Mouse (Mus musculus) hindbrain, embryonic 13.5 days (tissue): ENCODE measurements around the gene Ak2. TPM values are rescaled to one million over a fixed set of nuclear protein-coding genes. Genes with fewer than 3 reads are reported as not detected.
A peak's percentile ranks its signal among the peaks of the same experiment; 100 is the strongest.

Experiments used
- ATAC-seq: fragments of 200-750 bp; cut with Nextera tagmentation; 2 replicates; pipeline ENCODE4 v1.8.0; 2017; ENCODE audit warnings: moderate TSS enrichment; ENCODE audit not compliant: low FRiP score
- H3K27ac ChIP-seq: fragments of 300-500 bp; sonication (generic); 2 replicates; pipeline ENCODE4 v1.5.1; 2015; ENCODE audit warnings: inconsistent platforms, mild to moderate bottlenecking, moderate library complexity
- H3K27me3 ChIP-seq: fragments of 300-500 bp; sonication (generic); 2 replicates; pipeline ENCODE4 v1.6.1; 2015; ENCODE audit warnings: mild to moderate bottlenecking, inconsistent platforms
- H3K36me3 ChIP-seq: fragments of 300-500 bp; sonication (generic); 2 replicates; pipeline ENCODE4 v1.6.1; 2015; ENCODE audit warnings: mild to moderate bottlenecking, inconsistent platforms
- H3K4me1 ChIP-seq: fragments of 300-500 bp; sonication (generic); replicated peaks from 2 replicates; pipeline ENCODE4 v1.6.1; 2015; ENCODE audit warnings: inconsistent platforms
- H3K4me2 ChIP-seq: fragments of 300-500 bp; sonication (generic); 2 replicates; pipeline ENCODE4 v1.6.1; 2015; ENCODE audit warnings: inconsistent platforms, mild to moderate bottlenecking, moderate library complexity
- H3K4me3 ChIP-seq: fragments of 300-500 bp; sonication (generic); 2 replicates; pipeline ENCODE4 v1.5.1; 2015; ENCODE audit warnings: mild to moderate bottlenecking, inconsistent platforms
- H3K9ac ChIP-seq: fragments of 300-500 bp; sonication (generic); 2 replicates; pipeline ENCODE4 v1.6.1; 2015; ENCODE audit warnings: mild to moderate bottlenecking, inconsistent platforms
- H3K9me3 ChIP-seq: fragments of 300-500 bp; sonication (generic); 2 replicates; pipeline ENCODE4 v1.6.1; 2016; ENCODE audit warnings: inconsistent platforms
- WGBS: fragments of 180-500 bp; shearing (Covaris S2); methylation state at CpG from one replicate; pipeline ENCODE4 v1.1.7; 2015; 5-methylcytosine and 5-hydroxymethylcytosine counted together
- polyA plus RNA-seq: library from polyadenylated mRNA; unstranded; fragments of >200 nt; fragmentation: Nextera tagmentation; extraction: Ambion mirVana; gene quantifications from 2 replicates; pipeline ENCODE4 v1.2.1, GENCODE M21; 2015

The Ak2 gene
- polyA plus RNA-seq: 90.4 and 92.7 TPM in 2 replicates

- Histone ChIP-seq H3K4me2 (peak within 1 kb of the TSS; percentile 32; the same call in 1 of the 2 replicates), H3K4me3 (peak within 1 kb of the TSS; percentile 22), H3K4me1 (peaks cover 21% of the 10 kb centered on the region), H3K9ac (no peak within 1 kb of the TSS), H3K27me3 (0 out of 2 replicates have a peak, but pooled peaks cover 5% of the 10 kb centered on the region), H3K27ac (no peak within 1 kb of the TSS), H3K9me3 (no peaks in the 10 kb centered on the region), H3K36me3 (no peaks in the 10 kb centered on the region)
- no peak for ATAC-seq
- WGBS: 93% methylated on average over 9 of the region's 9 CpGs
Measured at GRCm38 (mm10) chr4:128991500-128992008, at the start of gene Ak2. TSS of gene Ak2 (plus strand) at chr4:128991958.

GRCm38 (mm10) chr4:128942346-128942745 is 49.4 kb upstream of the Ak2 start:
- H3K27me3 ChIP-seq: no peaks in the 10 kb centered on the region
- no peaks in the 10 kb centered on the region for H3K36me3 ChIP-seq
- no peak overlapping the region for H3K4me3 ChIP-seq
- no peaks in the 10 kb centered on the region for H3K9me3 ChIP-seq
- no peak overlapping the region for H3K27ac ChIP-seq
- 59% methylated on average over 3 of the region's 3 CpGs for WGBS
- H3K4me1 ChIP-seq: peaks cover 2% of the 10 kb centered on the region
- no peak for ATAC-seq
- H3K4me2 ChIP-seq: no peak overlapping the region
- no peak overlapping the region for H3K9ac ChIP-seq

- no peak overlapping the region for H3K4me2 ChIP-seq
- peaks cover 9% of the 10 kb centered on the region for H3K4me1 ChIP-seq
- no peak for ATAC-seq
- WGBS: 80% methylated on average over 9 of the region's 9 CpGs
- H3K9ac ChIP-seq: no peak overlapping the region
- H3K27me3 ChIP-seq: no peaks in the 10 kb centered on the region
- no peak overlapping the region for H3K27ac ChIP-seq
- H3K9me3 ChIP-seq: no peaks in the 10 kb centered on the region
- H3K36me3 ChIP-seq: no peaks in the 10 kb centered on the region
- no peak overlapping the region for H3K4me3 ChIP-seq
Measured at GRCm38 (mm10) chr4:128946736-128947135, 45.0 kb upstream of the Ak2 start.

DNA sequence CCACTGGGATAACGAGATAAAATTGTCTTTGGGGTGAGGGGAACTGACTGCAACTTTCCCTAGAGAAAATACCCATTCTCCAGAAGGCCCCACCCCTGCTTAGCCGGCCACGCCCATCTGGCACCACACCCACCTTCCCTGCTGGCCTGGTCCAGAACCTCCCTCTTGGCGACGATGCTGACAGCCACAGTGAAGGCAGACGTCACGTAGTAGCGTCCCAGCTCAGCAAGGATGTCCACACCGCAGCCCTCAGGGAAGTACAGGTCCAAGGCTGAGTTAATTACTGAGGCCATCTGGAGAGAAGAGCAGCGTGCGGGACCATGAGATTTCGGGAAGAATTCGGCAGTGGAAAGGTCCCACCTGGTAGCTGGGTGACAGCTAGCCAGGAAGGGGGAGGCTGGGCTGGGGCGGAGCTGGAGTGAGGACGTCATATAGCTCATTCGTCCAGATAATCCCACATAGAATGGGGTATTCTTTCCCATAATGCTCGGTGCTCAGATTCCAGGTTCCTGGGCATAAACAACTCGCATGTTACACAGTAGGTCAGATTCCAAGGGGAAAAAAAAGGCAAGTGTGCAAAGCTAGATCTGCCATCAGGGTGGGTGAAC is 44.3 kb upstream of the Ak2 start:
- Histone ChIP-seq H3K27me3 (no peaks in the 10 kb centered on the region), H3K4me3 (peak overlapping the region; percentile 7; the same call in 1 of the 2 replicates)

DNA sequence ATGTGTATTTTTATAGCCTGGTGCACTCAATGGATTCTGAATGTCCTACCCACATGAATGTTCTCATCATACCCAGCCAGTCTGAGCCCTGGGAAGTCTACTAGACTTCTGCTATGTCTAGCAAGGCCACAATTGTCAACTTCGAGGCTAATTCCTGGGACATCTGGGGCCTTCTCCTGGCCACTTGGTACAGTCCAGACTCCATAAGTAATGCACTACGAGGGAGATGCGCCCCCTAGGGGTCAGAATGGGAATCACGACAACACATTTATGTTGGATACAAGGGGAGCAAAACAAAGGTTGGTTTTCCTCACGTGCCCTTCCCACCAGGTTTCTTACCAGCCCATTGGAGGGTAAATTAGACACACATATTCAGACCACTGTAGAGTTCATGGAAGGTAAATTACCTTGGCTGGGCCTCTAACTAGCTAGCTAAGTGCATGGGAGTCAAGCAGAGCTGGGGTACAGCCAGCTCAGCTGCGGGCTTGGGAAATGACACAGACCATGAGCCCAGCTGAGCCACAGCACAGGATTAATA is 43.6 kb upstream of the Ak2 start:
- Histone ChIP-seq H3K27ac (no peak overlapping the region), H3K27me3 (no peaks in the 10 kb centered on the region), H3K4me2 (no peak overlapping the region), H3K36me3 (no peaks in the 10 kb centered on the region), H3K4me1 (peaks cover 9% of the 10 kb centered on the region), H3K9me3 (no peaks in the 10 kb centered on the region), H3K4me3 (no peak overlapping the region), H3K9ac (no peak overlapping the region)
- ATAC-seq: no peak
- 28% methylated on average over 6 of the region's 6 CpGs for WGBS

More for the DNA sequence above, 44.3 kb upstream of the Ak2 start:
- 16% methylated on average over 18 of the region's 18 CpGs for WGBS
- Histone ChIP-seq H3K36me3 (no peaks in the 10 kb centered on the region), H3K9me3 (no peaks in the 10 kb centered on the region), H3K9ac (no peak overlapping the region), H3K4me1 (peaks cover 9% of the 10 kb centered on the region), H3K4me2 (peak overlapping the region; percentile 37), H3K27ac (no peak overlapping the region)
- no peak for ATAC-seq

GRCm38 (mm10) chr4:128949470-128950005 is 42.2 kb upstream of the Ak2 start:
- Histone ChIP-seq H3K4me3 (no peak overlapping the region), H3K9ac (no peak overlapping the region), H3K4me1 (peaks cover 13% of the 10 kb centered on the region), H3K27me3 (no peaks in the 10 kb centered on the region), H3K4me2 (no peak overlapping the region), H3K27ac (no peak overlapping the region), H3K9me3 (no peaks in the 10 kb centered on the region), H3K36me3 (no peaks in the 10 kb centered on the region)
- WGBS: 58% methylated on average over 15 of the region's 15 CpGs
- no peak for ATAC-seq

GRCm38 (mm10) chr4:128950461-128950860 is 41.3 kb upstream of the Ak2 start:
- 0 out of 2 replicates have a peak overlapping the region, but pooled peaks have one; percentile 19 for H3K9ac ChIP-seq
- H3K4me2 ChIP-seq: no peak overlapping the region
- no peak for ATAC-seq
- WGBS: 86% methylated on average over 5 of the region's 5 CpGs
- no peak overlapping the region for H3K27ac ChIP-seq
- H3K9me3 ChIP-seq: no peaks in the 10 kb centered on the region
- H3K36me3 ChIP-seq: no peaks in the 10 kb centered on the region
- no peak overlapping the region for H3K4me3 ChIP-seq
- peaks cover 21% of the 10 kb centered on the region for H3K4me1 ChIP-seq
- 0 out of 2 replicates have a peak, but pooled peaks cover under 1% of the 10 kb centered on the region for H3K27me3 ChIP-seq

GRCm38 (mm10) chr4:128953851-128954250 is 37.9 kb upstream of the Ak2 start:
- Histone ChIP-seq H3K9ac (no peak overlapping the region), H3K36me3 (no peaks in the 10 kb centered on the region), H3K27me3 (0 out of 2 replicates have a peak, but pooled peaks cover 3% of the 10 kb centered on the region), H3K9me3 (no peaks in the 10 kb centered on the region), H3K4me1 (peaks cover 36% of the 10 kb centered on the region), H3K27ac (no peak overlapping the region), H3K4me2 (no peak overlapping the region), H3K4me3 (no peak overlapping the region)
- WGBS: 80% methylated on average over 5 of the region's 5 CpGs
- ATAC-seq: no peak

GRCm38 (mm10) chr4:128957155-128957911 is 34.4 kb upstream of the Ak2 start:
- no peak overlapping the region for H3K4me2 ChIP-seq
- H3K27me3 ChIP-seq: peaks cover 16% of the 10 kb centered on the region; the same call in 1 of the 2 replicates
- no peaks in the 10 kb centered on the region for H3K36me3 ChIP-seq
- no peak; the same call in 1 of the 2 replicates for ATAC-seq
- H3K27ac ChIP-seq: peak overlapping the region; percentile 55; the same call in 1 of the 2 replicates
- H3K4me3 ChIP-seq: no peak overlapping the region
- no peak overlapping the region for H3K9ac ChIP-seq
- H3K9me3 ChIP-seq: no peaks in the 10 kb centered on the region
- H3K4me1 ChIP-seq: peaks cover 61% of the 10 kb centered on the region
- 43% methylated on average over 11 of the region's 11 CpGs for WGBS

- 83% methylated on average over 11 of the region's 11 CpGs for WGBS
- no peak overlapping the region for H3K4me2 ChIP-seq
- no peak for ATAC-seq
- no peak overlapping the region for H3K4me3 ChIP-seq
- no peaks in the 10 kb centered on the region for H3K36me3 ChIP-seq
- no peaks in the 10 kb centered on the region for H3K9me3 ChIP-seq
- peaks cover 66% of the 10 kb centered on the region for H3K4me1 ChIP-seq
- H3K27me3 ChIP-seq: peaks cover 16% of the 10 kb centered on the region; the same call in 1 of the 2 replicates
- peak overlapping the region; percentile 55; the same call in 1 of the 2 replicates for H3K27ac ChIP-seq
- H3K9ac ChIP-seq: no peak overlapping the region
Measured at GRCm38 (mm10) chr4:128958156-128958555, 33.6 kb upstream of the Ak2 start.

GRCm38 (mm10) chr4:128958849-128959248 is 32.9 kb upstream of the Ak2 start:
- no peak overlapping the region for H3K4me2 ChIP-seq
- no peak overlapping the region for H3K9ac ChIP-seq
- no peak overlapping the region for H3K4me3 ChIP-seq
- no peaks in the 10 kb centered on the region for H3K9me3 ChIP-seq
- H3K27ac ChIP-seq: no peak overlapping the region
- peaks cover 64% of the 10 kb centered on the region for H3K4me1 ChIP-seq
- ATAC-seq: no peak
- WGBS: 63% methylated on average over 8 of the region's 8 CpGs
- H3K36me3 ChIP-seq: no peaks in the 10 kb centered on the region
- H3K27me3 ChIP-seq: peaks cover 18% of the 10 kb centered on the region; the same call in 1 of the 2 replicates

GRCm38 (mm10) chr4:128959676-128960075 is 32.1 kb upstream of the Ak2 start:
- no peak overlapping the region for H3K4me2 ChIP-seq
- WGBS: 86% methylated on average over 17 of the region's 17 CpGs
- H3K4me3 ChIP-seq: no peak overlapping the region
- no peaks in the 10 kb centered on the region for H3K9me3 ChIP-seq
- H3K27ac ChIP-seq: no peak overlapping the region
- peaks cover 24% of the 10 kb centered on the region for H3K27me3 ChIP-seq
- H3K36me3 ChIP-seq: no peaks in the 10 kb centered on the region
- H3K9ac ChIP-seq: no peak overlapping the region
- H3K4me1 ChIP-seq: peaks cover 63% of the 10 kb centered on the region
- ATAC-seq: no peak
